Mouse (Mus musculus) cerebellum, adult (tissue): Measurements from ENCODE around the gene Nhlh2.
A peak's percentile ranks its signal among the peaks of the same experiment; 100 is the strongest.

Source experiments
- ATAC-seq: cut with Nextera tagmentation; 2 replicates; pipeline ENCODE4 v1.9.2; 2017; ENCODE audit warnings: mild to moderate bottlenecking, moderate library complexity, mixed read lengths; ENCODE audit not compliant: insufficient number of reproducible peaks, low FRiP score, low TSS enrichment

Gene Nhlh2

GRCm38 (mm10) chr3:102023829-102024228, 14.0 kb downstream of the Nhlh2 start:
- no peak for ATAC-seq

GRCm38 (mm10) chr3:102024981-102025451, 15.1 kb downstream of the Nhlh2 start:
- ATAC-seq = no peak

- ATAC-seq = no peak
Measured at GRCm38 (mm10) chr3:102025659-102026058, 15.8 kb downstream of the Nhlh2 start.

- ATAC-seq = no peak
Measured at GRCm38 (mm10) chr3:102027880-102028279, 18.0 kb downstream of the Nhlh2 start.

- no peak for ATAC-seq
Measured at GRCm38 (mm10) chr3:102037806-102038205, 27.9 kb downstream of the Nhlh2 start.

- ATAC-seq = no peak
Measured at GRCm38 (mm10) chr3:102038608-102039007, 28.7 kb downstream of the Nhlh2 start.

GRCm38 (mm10) chr3:102041632-102042031, 31.8 kb downstream of the Nhlh2 start:
- no peak for ATAC-seq

GRCm38 (mm10) chr3:102045071-102045470, 35.2 kb downstream of the Nhlh2 start:
- peak; percentile 58; the same call in 1 of the 2 replicates for ATAC-seq

GRCm38 (mm10) chr3:102047532-102047931, 37.7 kb downstream of the Nhlh2 start:
- ATAC-seq = no peak

- ATAC-seq = no peak
Measured at GRCm38 (mm10) chr3:102049207-102050104, 39.6 kb downstream of the Nhlh2 start.

GRCm38 (mm10) chr3:102052036-102052435, 42.2 kb downstream of the Nhlh2 start:
- no peak for ATAC-seq

GRCm38 (mm10) chr3:102053293-102053692, 43.4 kb downstream of the Nhlh2 start:
- no peak for ATAC-seq

GRCm38 (mm10) chr3:102055878-102056277, 46.0 kb downstream of the Nhlh2 start:
- no peak for ATAC-seq

- ATAC-seq = no peak
Measured at GRCm38 (mm10) chr3:102060065-102060464, 50.2 kb downstream of the Nhlh2 start.

- peak; percentile 65 for ATAC-seq
Measured at GRCm38 (mm10) chr3:102061923-102062670, 52.2 kb downstream of the Nhlh2 start.

GRCm38 (mm10) chr3:102062671-102063010, 52.8 kb downstream of the Nhlh2 start:
- ATAC-seq = no peak

- no peak for ATAC-seq
Measured at GRCm38 (mm10) chr3:102063273-102064120, 53.6 kb downstream of the Nhlh2 start.

- ATAC-seq = no peak
Measured at GRCm38 (mm10) chr3:102064566-102064965, 54.7 kb downstream of the Nhlh2 start.
